Mouse (Mus musculus) frontal cortex, adult 2 months (tissue): ENCODE results near the gene Ism2. TPM values are rescaled to one million over a fixed set of nuclear protein-coding genes. Genes with fewer than 3 reads are reported as not detected.
A peak's percentile ranks its signal among the peaks of the same experiment; 100 is the strongest.

Source experiments
- DNase-seq, 2 experiments: peaks; one replicate each; pipeline ENCODE4 v3.0.0; 2022; ENCODE audit warnings: low spot score in 1 of 2; ENCODE audit errors: extremely low spot score in 1 of 2
- polyA plus RNA-seq: library from polyadenylated mRNA; depleted of rRNA; stranded (reverse); fragments of >200 nt; gene quantifications from 2 replicates; pipeline ENCODE4 v1.2.3, GENCODE M21; 2012; rRNA removed

The Ism2 gene
- polyA plus RNA-seq, 1 experiment: 0.18 TPM

GRCm38 (mm10) chr12:87250161-87250560 lies 49.3 kb downstream of the Ism2 start:
- no peak for DNase-seq

- no peak for DNase-seq
Observed at GRCm38 (mm10) chr12:87238632-87239031, 60.9 kb downstream of the Ism2 start, which contains the start of gene Noxred1. TSS of gene Noxred1 (minus strand) at chr12:87238732.

GRCm38 (mm10) chr12:87236882-87237483 lies 62.5 kb downstream of the Ism2 start:
- DNase-seq: peak in 1 of 2 experiments; percentile 15

GRCm38 (mm10) chr12:87230379-87230895 lies 69.1 kb downstream of the Ism2 start:
- DNase-seq: no peak

GRCm38 (mm10) chr12:87229633-87230032 lies 69.9 kb downstream of the Ism2 start:
- no peak for DNase-seq

Other genes with a start within 250 kb of the Ism2 start
- gene Ngb, start 197.2 kb downstream of the Ism2 start, polyA plus RNA-seq: 3.2 and 4.2 TPM in 2 replicates
- gene Gstz1, start 152.5 kb downstream of the Ism2 start, polyA plus RNA-seq: 80.2 and 90.2 TPM in 2 replicates
- 18.4 and 21.0 TPM in 2 replicates for gene Pomt2, start 151.7 kb downstream of the Ism2 start, polyA plus RNA-seq
- gene Samd15, start 100.0 kb downstream of the Ism2 start, polyA plus RNA-seq: 2.3 and 2.9 TPM in 2 replicates
- gene Tmed8, start 99.3 kb downstream of the Ism2 start, polyA plus RNA-seq: 18.6 and 21.4 TPM in 2 replicates
- 1.5 and 1.8 TPM in 2 replicates for gene Noxred1, start 61.0 kb downstream of the Ism2 start, polyA plus RNA-seq
- 66.9 and 72.8 TPM in 2 replicates for gene Vipas39, start 33.4 kb downstream of the Ism2 start, polyA plus RNA-seq
- gene Ahsa1, start 33.2 kb downstream of the Ism2 start, polyA plus RNA-seq: 177 and 187 TPM in 2 replicates
- 19.3 and 22.8 TPM in 2 replicates for gene Sptlc2, start 88.7 kb upstream of the Ism2 start, polyA plus RNA-seq
- gene Slirp, start 144.2 kb upstream of the Ism2 start, polyA plus RNA-seq: 66.7 and 70.4 TPM in 2 replicates
- 17.3 and 20.0 TPM in 2 replicates for gene Alkbh1, start 144.3 kb upstream of the Ism2 start, polyA plus RNA-seq
- gene Snw1, start 172.6 kb upstream of the Ism2 start, polyA plus RNA-seq: 37.3 and 42.9 TPM in 2 replicates
- not detected in 2 replicates for gene Gm5788, start 195.0 kb upstream of the Ism2 start, polyA plus RNA-seq
- not detected in 2 replicates for gene Gm8300, start 214.6 kb upstream of the Ism2 start, polyA plus RNA-seq